Mouse (Mus musculus): ENCODE measurements around the gene Ctns. TPM values are rescaled to one million over a fixed set of nuclear protein-coding genes. Genes with fewer than 3 reads are reported as not detected.

The Ctns gene
- total RNA-seq, 2 experiments from 2014 or later = 17.6 to 18.2 TPM

DNA sequence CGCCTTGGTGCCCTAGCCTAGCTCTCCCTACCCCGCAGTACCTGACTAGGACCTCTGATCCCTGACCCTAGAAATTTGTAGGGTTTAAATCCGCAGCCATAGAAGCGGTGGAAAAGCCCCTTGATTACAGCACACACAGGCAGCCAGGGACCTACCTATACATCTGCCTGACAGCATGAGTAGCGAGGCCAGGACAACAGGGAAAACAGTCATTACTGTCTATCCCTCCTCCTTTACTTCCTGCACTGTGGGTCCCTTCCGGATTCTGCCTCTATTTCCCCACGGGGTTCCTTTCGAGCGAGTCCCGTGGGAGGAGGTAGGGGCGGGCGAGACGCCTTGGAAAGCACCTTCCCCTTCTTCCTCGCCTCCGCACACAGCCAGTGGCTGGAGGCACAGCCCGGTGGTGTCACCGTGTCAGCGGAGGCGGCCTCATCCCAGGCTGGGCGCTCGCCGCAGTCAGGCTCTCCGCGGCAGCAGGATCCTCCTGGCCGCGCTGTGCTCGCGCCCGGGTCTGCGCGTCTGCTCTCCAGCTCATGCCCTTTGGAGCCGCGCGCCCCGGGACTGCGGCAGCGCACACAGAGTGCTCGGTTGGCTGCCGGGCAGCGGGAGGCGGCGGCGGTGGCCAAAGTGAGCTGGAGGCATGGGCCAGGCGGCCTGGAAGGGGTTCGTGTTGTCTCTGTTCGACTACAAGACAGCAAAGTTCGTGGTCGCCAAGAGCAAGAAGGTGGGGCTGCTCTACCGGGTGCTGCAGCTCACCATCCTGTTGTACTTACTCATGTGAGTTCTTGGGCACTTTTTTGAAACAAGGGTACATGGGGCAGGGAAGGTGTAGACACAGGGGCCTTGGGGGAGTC is 38.7 kb downstream of the Ctns start, which contains the start of gene P2rx5:
TSS of gene P2rx5 (plus strand) at position 465 of the 854 bp plus-strand sequence.
- intact Hi-C loops (cut with DNase I) = no loop called here
- peak in 1 of 2 experiments; percentile 57 for DNase-seq (ENCODE audit: extremely low spot score in 1 of 2, low spot score in 2 of 2)

DNA sequence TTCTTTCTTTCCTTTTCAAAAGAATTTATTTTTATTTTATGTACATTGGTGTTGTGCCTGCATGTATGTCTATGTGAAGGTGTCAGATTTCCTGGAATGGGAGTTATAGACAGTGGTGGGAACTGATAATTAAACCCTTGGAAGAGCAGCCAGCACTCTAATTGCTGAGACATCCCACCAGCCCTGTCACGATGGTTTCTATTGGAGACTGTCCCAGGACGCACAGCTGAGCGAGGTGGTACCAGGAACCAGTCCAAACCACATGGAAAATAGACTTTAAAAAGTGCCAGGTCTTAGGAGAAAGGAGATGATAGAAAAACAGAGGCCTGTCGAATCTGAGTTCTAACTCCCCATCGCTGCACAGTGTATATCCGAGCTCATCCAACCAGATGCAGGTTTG is 43.8 kb downstream of the Ctns start:
- intact Hi-C loops (cut with DNase I) = no loop called here
- DNase-seq (ENCODE audit: extremely low spot score in 1 of 2, low spot score in 2 of 2) = no peak

DNA sequence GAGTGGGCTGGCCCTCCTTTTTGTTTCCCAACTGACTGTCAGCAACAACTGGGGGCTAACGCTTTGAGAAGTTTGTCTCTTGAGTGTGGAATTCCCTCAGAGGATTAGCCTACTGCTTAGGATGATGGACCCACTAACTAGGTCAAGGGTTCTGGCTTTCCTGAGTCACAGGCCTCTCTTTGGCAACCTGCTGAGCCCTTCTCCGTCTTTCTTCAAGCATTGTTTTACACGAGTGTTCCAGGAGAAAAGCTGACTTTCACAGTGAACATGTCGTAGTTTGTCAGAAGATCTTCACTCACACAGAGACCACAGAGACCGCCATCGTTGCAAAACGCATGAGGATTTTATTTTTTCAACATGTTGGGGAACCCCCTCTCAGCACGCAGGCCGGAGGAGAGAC is 50.6 kb downstream of the Ctns start:
- no peak for DNase-seq (ENCODE audit: extremely low spot score in 1 of 2, low spot score in 2 of 2)
- intact Hi-C loops (cut with DNase I) = no loop called here

DNA sequence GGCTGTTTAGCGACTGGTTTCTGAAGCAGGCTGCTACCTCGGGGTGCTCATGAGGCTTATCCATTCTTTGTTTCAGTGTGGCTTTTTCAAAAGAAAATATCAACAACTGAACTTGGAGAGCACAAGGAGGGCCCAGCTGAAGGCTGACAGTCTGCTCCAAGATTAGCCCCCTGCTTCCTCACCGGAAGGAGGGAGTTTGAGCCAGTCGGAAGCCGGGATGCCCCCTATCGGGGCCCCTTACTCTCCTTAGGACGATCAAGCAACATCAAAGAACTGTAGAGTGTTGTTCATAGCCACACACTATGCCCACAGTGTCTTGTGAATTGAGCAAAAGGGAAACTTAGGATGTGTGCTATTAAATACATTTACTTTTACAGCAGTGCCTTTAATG is 51.9 kb downstream of the Ctns start:
- intact Hi-C loops (cut with DNase I) = no loop called here
- no peak for DNase-seq (ENCODE audit: extremely low spot score in 1 of 2, low spot score in 2 of 2)

DNA sequence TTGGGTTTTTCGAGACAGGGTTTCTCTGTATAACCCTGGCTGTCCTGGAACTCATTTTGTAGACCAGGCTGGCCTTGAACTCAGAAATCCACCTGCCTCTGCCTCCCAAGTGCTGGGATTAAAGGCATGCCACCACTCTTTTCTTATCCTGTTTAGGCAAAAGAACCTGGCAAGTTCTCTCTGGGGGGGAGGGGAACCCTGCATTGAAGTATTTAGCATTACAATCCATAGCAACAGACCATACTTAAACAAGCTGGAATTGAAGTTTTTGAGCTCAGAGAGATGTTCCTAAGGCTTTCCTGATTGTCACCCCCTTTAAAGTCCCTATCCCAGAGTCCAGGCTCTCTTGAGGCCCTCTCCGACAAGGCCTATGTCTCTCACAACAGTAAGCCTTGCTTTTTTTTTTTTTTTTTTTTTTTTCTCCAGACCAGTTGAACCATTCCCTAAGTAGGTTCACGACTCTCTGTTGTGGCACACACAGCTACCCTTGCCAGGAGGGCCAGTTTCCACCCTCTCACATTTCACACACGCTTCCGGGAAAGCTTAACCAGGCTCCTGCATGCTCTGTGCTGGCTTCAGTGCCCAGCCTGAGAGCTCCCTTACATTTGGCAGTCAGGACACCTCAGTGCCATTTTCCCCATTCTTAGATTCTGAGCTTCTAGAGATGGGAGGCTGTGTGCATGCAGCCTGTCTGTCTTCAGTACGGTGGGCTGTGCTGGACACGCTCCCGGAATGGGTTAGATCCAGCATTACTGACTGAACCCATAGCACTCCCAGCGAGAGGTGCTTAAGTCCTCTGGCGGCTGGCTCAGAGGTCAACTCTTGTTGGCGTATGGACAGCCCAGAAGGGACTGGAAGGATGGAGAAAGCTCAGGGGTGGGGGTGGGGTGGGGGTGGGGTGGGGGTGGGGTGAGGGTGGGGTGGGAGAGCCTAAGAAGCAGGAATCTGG is 52.5 kb downstream of the Ctns start:
- intact Hi-C loops (cut with DNase I) = no loop called here
- DNase-seq (ENCODE audit: extremely low spot score in 1 of 2, low spot score in 2 of 2) = no peak

DNA sequence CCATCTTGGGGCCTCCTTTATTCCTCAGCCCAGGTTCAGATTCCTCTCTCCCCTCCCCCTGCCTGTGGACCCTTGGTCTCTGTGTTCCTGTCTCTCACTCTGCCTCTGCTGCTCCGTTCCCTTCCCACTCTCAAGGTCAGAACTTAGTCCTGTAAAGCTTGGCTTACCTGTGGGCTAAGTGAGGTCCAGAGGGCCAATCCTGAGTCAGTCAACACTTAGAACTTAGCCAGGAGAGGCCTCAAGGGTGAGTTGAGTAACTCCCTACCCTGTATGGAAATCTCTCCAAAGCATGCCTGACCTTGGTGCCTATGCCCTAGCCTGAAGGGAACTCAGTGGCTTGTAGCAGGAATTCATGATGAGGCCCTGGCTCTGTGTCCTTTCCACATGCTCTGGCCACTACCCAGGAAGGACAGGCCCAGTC is 54.6 kb downstream of the Ctns start:
- intact Hi-C loops (cut with DNase I) = no loop called here
- DNase-seq (ENCODE audit: extremely low spot score in 1 of 2, low spot score in 2 of 2) = no peak

DNA sequence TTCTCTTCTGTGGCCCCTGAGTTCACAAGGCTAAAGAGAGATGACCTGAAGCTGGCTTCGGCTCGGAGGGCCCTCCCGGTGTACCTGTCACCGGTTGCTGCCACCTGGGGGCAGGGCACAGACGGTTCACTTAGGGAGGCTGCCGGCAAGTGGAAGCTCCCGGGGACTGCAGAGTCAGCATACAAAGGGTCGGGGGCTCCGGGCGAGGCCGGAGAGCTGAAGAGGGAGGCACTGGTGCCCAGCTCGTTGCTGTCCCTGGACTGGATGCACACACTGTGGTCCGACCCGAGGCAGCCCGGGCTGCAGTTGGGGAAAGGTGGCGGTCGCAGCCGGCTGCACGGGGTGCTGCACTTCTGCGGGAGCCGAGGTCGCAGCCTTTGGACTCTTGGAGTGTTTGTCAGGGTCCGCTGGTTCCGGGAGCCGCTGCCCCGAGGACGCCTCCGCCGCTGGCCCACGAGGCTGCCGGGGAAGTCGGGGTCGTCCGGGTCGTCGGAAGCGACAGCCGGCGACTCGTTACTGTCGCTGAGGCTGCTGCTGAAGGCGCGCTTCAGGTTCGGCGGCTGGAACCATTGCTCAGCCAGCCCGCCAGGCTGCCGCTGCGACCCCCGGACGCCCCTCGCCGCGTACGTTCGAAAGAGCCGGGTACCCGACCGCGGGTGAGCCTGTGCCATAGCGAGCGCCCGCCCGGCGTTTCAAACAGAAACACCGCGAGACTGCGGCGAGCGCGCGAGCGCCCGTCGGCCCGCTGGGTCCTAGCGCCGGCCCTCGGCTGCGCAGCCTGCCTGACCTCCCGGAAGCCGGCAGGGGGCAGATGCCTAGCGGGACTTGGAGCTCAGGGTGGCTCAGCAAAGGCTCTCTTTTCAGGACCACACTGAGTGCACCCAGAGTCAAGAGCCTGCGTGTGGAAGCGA is 61.0 kb downstream of the Ctns start, which contains the start of gene Haspin:
TSS of gene Haspin (minus strand) at position 704 of the 911 bp plus-strand sequence.
- intact Hi-C loops (cut with DNase I) = loop anchor here (10.0 kb wide), 2 partner anchors 147 to 1237 kb away; no protein-coding TSS in a partner anchor
- peak; percentile 84 to 95 for DNase-seq (ENCODE audit: extremely low spot score in 1 of 2, low spot score in 2 of 2)

DNA sequence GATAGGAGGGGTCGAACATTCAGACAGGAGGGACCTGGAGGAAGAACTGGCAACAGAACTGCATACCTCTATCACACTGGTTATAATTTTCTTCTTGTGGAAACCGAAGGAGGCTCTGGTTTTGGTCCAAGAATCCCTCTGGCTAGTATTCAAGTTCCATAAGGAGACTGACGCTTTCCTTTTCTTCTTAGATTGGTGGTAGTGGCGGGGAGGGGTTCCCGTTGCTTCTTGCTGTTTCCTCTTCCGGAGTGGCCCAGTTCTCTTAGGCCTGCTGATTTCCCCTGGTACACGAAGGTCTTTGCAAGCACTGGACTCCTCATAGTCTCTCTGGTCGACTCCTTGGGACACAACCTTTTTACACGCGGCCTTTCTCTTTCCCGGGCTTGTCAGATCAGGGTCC is 61.7 kb downstream of the Ctns start:
- intact Hi-C loops (cut with DNase I) = loop anchor here (10.0 kb wide), 2 partner anchors 148 to 1238 kb away; no protein-coding TSS in a partner anchor

DNA sequence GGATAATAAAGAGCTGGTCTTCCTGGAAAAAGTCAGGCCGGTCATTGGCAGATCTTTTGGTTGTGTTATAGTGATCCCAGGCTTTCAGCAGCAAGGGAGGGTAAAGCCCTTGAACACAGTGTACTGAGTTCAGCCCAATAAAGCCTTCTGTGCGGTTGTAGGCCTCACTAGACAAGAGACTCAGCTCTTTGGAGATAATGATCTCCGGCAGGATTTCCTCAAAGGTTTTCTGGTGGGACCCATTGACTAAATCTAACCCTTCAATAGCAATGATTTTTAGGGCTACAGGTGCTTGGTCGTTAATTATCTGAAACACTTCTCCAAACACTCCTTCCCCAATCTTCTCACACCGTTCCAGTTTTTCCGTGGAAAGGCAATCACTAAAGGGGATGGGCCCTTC is 62.3 kb downstream of the Ctns start:
- intact Hi-C loops (cut with DNase I) = loop anchor here (10.0 kb wide), 2 partner anchors 148 to 1238 kb away; no protein-coding TSS in a partner anchor
- no peak for DNase-seq (ENCODE audit: extremely low spot score in 1 of 2, low spot score in 2 of 2)

More for the DNA sequence above, 61.7 kb downstream of the Ctns start:
- DNase-seq (ENCODE audit: extremely low spot score in 1 of 2, low spot score in 2 of 2) = no peak

DNA sequence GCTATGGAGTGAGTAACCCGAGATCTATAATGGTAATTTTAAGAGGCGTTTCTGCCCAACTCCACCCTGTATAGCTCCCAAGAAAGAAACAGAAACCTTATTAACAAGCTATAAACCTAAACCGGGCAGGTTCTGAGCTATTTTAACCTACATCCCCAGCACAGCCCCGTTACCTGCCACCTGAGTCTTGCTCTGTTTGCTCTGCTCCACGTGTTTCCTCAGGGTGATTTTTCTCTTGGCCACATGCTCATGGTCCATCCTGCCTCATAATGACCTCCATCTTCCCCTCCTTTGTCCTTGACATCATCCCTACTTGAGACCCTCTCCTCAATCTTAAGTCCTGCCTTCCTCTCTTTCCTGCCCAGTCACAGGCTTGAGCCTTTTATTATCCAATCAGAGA is 64.6 kb downstream of the Ctns start:
- no peak for DNase-seq (ENCODE audit: extremely low spot score in 1 of 2, low spot score in 2 of 2)
- intact Hi-C loops (cut with DNase I) = loop anchor here (10.0 kb wide), 2 partner anchors 151 to 1241 kb away; no protein-coding TSS in a partner anchor

Other genes with a start within 250 kb of the Ctns start
- gene Atp2a3, start 237.9 kb downstream of the Ctns start, total RNA-seq (2021) = 1 to 10 TPM; 6.0 to 6.8 TPM
- gene P2rx1, start 199.9 kb downstream of the Ctns start, total RNA-seq (2021) = 1 to 10 TPM in 1 of 2 experiments, under 1 TPM in 1; 0.87 to 1.0 TPM
- gene Camkk1, start 180.0 kb downstream of the Ctns start, total RNA-seq (2021) = 10 to 100 TPM; 33.6 to 34.1 TPM
- 1 to 10 TPM; 8.3 to 9.1 TPM for gene Ncbp3, start 151.3 kb downstream of the Ctns start, total RNA-seq (2021)
- gene Itgae, start 108.5 kb downstream of the Ctns start, total RNA-seq (2021) = under 1 TPM; 0.19 to 0.22 TPM
- under 1 TPM; 0.75 to 0.92 TPM for gene Haspin, start 60.7 kb downstream of the Ctns start, total RNA-seq (2021)
- gene P2rx5, start 38.6 kb downstream of the Ctns start, total RNA-seq (2021) = under 1 TPM; 0.32 to 0.54 TPM
- gene Emc6, start 22.0 kb downstream of the Ctns start, total RNA-seq (2021) = 10 to 100 TPM; 59.7 to 65.4 TPM
- 10 to 100 TPM; 18.2 to 20.2 TPM for gene Tax1bp3, start 22.0 kb downstream of the Ctns start, total RNA-seq (2021)
- gene Shpk, start 418 bp upstream of the Ctns start, total RNA-seq (2021) = 1 to 10 TPM; 2.1 to 3.0 TPM
- gene Trpv1, start 35.2 kb upstream of the Ctns start, total RNA-seq (2021) = under 1 TPM; 0.32 to 0.43 TPM
- under 1 TPM; 0.73 to 0.79 TPM for gene Trpv3, start 68.3 kb upstream of the Ctns start, total RNA-seq (2021)
- 1 to 10 TPM; 3.3 to 4.2 TPM for gene Aspa, start 130.6 kb upstream of the Ctns start, total RNA-seq (2021)
- not detected for gene Gm49340, start 130.7 kb upstream of the Ctns start, total RNA-seq (2021)
- gene Spata22, start 130.7 kb upstream of the Ctns start, total RNA-seq (2021) = under 1 TPM in 1 of 2 experiments, not detected in 1; 0.28 TPM
- not detected for gene Olfr20, start 151.7 kb upstream of the Ctns start, total RNA-seq (2021)
- not detected for gene Olfr376, start 172.2 kb upstream of the Ctns start, total RNA-seq (2021)
- gene Olfr1, start 200.6 kb upstream of the Ctns start, total RNA-seq (2021) = not detected
- not detected for gene Olfr378, start 229.4 kb upstream of the Ctns start, total RNA-seq (2021)

All from left cerebral cortex, postnatal 10 days (tissue).